Mouse (Mus musculus): ENCODE measurements around the gene Coil.

DNA sequence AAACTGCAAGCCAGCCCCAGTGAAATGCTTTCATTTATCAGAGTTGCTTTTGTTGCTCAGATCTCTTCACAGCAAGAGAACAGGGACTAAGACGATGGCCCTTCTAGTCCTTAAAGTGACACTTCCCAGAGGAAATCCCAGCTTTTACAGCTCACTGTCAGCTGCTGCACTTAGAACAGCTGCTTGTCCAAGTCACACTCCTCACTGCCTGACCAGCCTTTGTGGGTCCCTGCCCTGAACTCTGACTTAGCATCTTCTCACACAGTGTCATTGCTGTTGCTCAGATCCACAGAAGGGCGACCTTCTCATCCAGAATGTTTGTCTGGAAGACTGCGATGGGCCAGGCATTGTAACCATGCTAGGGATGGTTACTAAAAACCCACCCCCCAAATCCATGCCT is 55.6 kb downstream of the Coil start:
- TF ChIP-seq POLR2A (IDR thresholded peaks at IDR 0.05; ENCODE audit: control insufficient read depth, extremely low read depth, insufficient read depth, low read length, poor library complexity) (no peak), CTCF (IDR thresholded peaks at IDR 0.05; ENCODE audit: borderline replicate concordance, control insufficient read depth, extremely low read depth, insufficient read depth, low read length, poor library complexity) (no peak)

All from thymus, adult 2 months (tissue).